ENCODE assay signal across 10 mouse cellular contexts in the genomic region with DNA sequence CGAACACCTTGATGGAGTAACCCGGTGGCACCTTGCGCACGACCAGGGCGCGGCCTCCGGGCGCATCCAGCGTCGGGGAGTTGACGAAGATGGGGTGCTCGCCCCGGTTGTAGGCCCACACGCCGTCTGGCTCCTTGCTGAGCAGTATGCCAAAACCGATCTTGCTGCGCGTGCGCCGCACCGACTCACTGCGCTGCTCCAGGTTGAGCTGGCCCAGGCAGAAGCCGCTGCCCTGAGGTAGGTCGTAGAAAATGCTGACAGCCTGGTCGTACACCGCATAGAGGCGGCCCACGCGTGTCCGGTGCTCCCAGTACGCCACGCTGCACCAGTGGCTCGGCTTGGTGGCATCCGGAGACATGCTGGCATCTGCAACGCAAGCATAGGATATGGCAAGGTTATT.
A peak's percentile ranks its signal among the peaks of the same experiment; 100 is the strongest.
DNase-seq lines count a peak whose midpoint lies in the region; ATAC-seq and TF ChIP-seq lines count a peak whose summit lies in the region.
"Had no signal": no experiment of that assay in that cellular context is flagged by ENCODE, and none has a peak within 500 bp of the region (broad histone marks: within the 10 kb centered on the region; RNA-seq: fewer than 3 reads in every experiment).

No protein-coding gene starts in this region.

- peak overlapping the region; percentile 49 for H3K4me2 ChIP-seq in hindbrain, embryonic 15.5 days
- H3K4me2 ChIP-seq: embryonic facial prominence, embryonic 12.5 days; limb, embryonic 15.5 days had no signal

- peak; percentile 22 to 37 for DNase-seq in left cerebral cortex, adult 2 months (ENCODE audit: extremely low spot score in 1 of 2, low spot score in 2 of 2)
- no peak for DNase-seq in left cerebral cortex, adult 11 months (ENCODE audit: low spot score)
- no peak for DNase-seq in embryonic facial prominence, embryonic 10.5 days (ENCODE audit: low spot score)
- DNase-seq in right cerebral cortex, postnatal 10 days (ENCODE audit: low spot score in 2 of 2), result peak; percentile 39 to 45
- DNase-seq in thymus, adult 18-20 months, result no peak
- no peak for DNase-seq in lung, postnatal 25 days (ENCODE audit: low spot score)

- peak overlapping the region; percentile 36 for H3K4me3 ChIP-seq in left cerebral cortex, adult 2 months
- 0 out of 2 replicates have a peak overlapping the region, but pooled peaks have one; percentile 14 for H3K4me3 ChIP-seq in embryonic facial prominence, embryonic 10.5 days
- peak overlapping the region; percentile 25 for H3K4me3 ChIP-seq in hindbrain, embryonic 15.5 days
- H3K4me3 ChIP-seq: embryonic facial prominence, embryonic 12.5 days; limb, embryonic 15.5 days had no signal

- ATAC-seq in hindbrain, embryonic 15.5 days (ENCODE audit: low FRiP score, low read depth), result no peak
- no peak for ATAC-seq in monocyte, adult 5-6 weeks (replicated peaks; ENCODE audit: insufficient number of reproducible peaks, low FRiP score, low TSS enrichment, poor library complexity, severe bottlenecking)

- peaks cover 37% of the 10 kb centered on the region for H3K36me3 ChIP-seq in embryonic facial prominence, embryonic 10.5 days (replicated peaks)
- no peaks in the 10 kb centered on the region for H3K36me3 ChIP-seq in hindbrain, embryonic 15.5 days

- 42% methylated on average over 35 of the region's 35 CpGs for WGBS in embryonic facial prominence, embryonic 10.5 days
- 42% methylated on average over 35 of the region's 35 CpGs for WGBS in hindbrain, embryonic 15.5 days

- H3K27me3 ChIP-seq in embryonic facial prominence, embryonic 10.5 days (replicated peaks; ENCODE audit: low read depth, poor library complexity, severe bottlenecking), result no peaks in the 10 kb centered on the region; the same call in 1 of the 2 replicates
- H3K27me3 ChIP-seq in hindbrain, embryonic 15.5 days, result no peaks in the 10 kb centered on the region
- H3K27me3 ChIP-seq: embryonic facial prominence, embryonic 12.5 days; limb, embryonic 15.5 days had no signal

- H3K9ac ChIP-seq in hindbrain, embryonic 15.5 days, result 0 out of 2 replicates have a peak overlapping the region, but pooled peaks have one; percentile 32
- H3K9ac ChIP-seq: embryonic facial prominence, embryonic 12.5 days; limb, embryonic 15.5 days had no signal

- peaks cover 64% of the 10 kb centered on the region for H3K4me1 ChIP-seq in embryonic facial prominence, embryonic 10.5 days
- H3K4me1 ChIP-seq in hindbrain, embryonic 15.5 days (replicated peaks), result peaks cover 15% of the 10 kb centered on the region; the same call in 1 of the 2 replicates

- intact Hi-C loops in left cerebral cortex, adult 2 months (cut with DNase I), result no loop called here

- TF ChIP-seq CTCF in left cerebral cortex, adult 2 months (IDR thresholded peaks at IDR 0.05), result no peak

- H3K9me3 ChIP-seq in embryonic facial prominence, embryonic 10.5 days, result no peaks in the 10 kb centered on the region
- no peaks in the 10 kb centered on the region for H3K9me3 ChIP-seq in hindbrain, embryonic 15.5 days
- H3K9me3 ChIP-seq: embryonic facial prominence, embryonic 12.5 days; limb, embryonic 15.5 days had no signal

- peak overlapping the region; percentile 40; the same call in 1 of the 2 replicates for H3K27ac ChIP-seq in left cerebral cortex, adult 2 months
- no peak overlapping the region for H3K27ac ChIP-seq in embryonic facial prominence, embryonic 10.5 days (replicated peaks)
- 0 out of 2 replicates have a peak overlapping the region, but pooled peaks have one; percentile 2 for H3K27ac ChIP-seq in hindbrain, embryonic 15.5 days (replicated peaks)
- H3K27ac ChIP-seq: embryonic facial prominence, embryonic 12.5 days; limb, embryonic 15.5 days had no signal

Comparison
In these comparisons a context has a peak if more than half of its experiments do, and no peak if none do; other contexts are left out.
1. DNase-seq: peak in left cerebral cortex, adult 2 months (2 of 2) and right cerebral cortex, postnatal 10 days (2 of 2); none in left cerebral cortex, adult 11 months (single experiment), embryonic facial prominence, embryonic 10.5 days (single experiment), thymus, adult 18-20 months (0 of 2) and lung, postnatal 25 days (single experiment).
2. Peak in every context shown above with its lines, with median percentiles within 50 percentile points of each other: H3K4me3 ChIP-seq.